Mouse (Mus musculus): ENCODE data around the gene Smco4. TPM values are rescaled to one million over a fixed set of nuclear protein-coding genes. Genes with fewer than 3 reads are reported as not detected.

Gene Smco4
- polyA plus RNA-seq, 1 experiment: 23.8 TPM

- Histone ChIP-seq H3K27me3 (ENCODE audit: control insufficient read depth, insufficient read depth, insufficient read length) (no peaks in the 10 kb centered on the region), H3K79me2 (ENCODE audit: control insufficient read depth, insufficient read depth) (no peaks in the 10 kb centered on the region), H3ac (ENCODE audit: control insufficient read depth, insufficient read length, low read depth) (no peak overlapping the region), H3K36me3 (ENCODE audit: control insufficient read depth, insufficient read depth) (no peaks in the 10 kb centered on the region), H3K79me3 (ENCODE audit: low read depth) (no peaks in the 10 kb centered on the region), H3K4me3 (ENCODE audit: insufficient read depth, poor library complexity, severe bottlenecking) (no peak overlapping the region)
- TF ChIP-seq MYOD1 (IDR thresholded peaks at IDR 0.05; ENCODE audit: control insufficient read depth, insufficient read length, low read depth): no peak
- no peak for TF ChIP-seq CEBPB (IDR thresholded peaks at IDR 0.05; ENCODE audit: low read depth)
- TF ChIP-seq MAX (IDR thresholded peaks at IDR 0.05): no peak
- no peak for TF ChIP-seq FOSL1 (IDR thresholded peaks at IDR 0.05; ENCODE audit: insufficient read depth, low read length, poor library complexity, severe bottlenecking)
- TF ChIP-seq CTCF (IDR thresholded peaks at IDR 0.05; ENCODE audit: control insufficient read depth, insufficient read depth, insufficient read length): no peak
- TF ChIP-seq MYOG (IDR thresholded peaks at IDR 0.05; ENCODE audit: control insufficient read depth, extremely low read depth, insufficient read length): no peak
- no peak for TF ChIP-seq USF1 (IDR thresholded peaks at IDR 0.05; ENCODE audit: low read depth)
These were observed 59.0 kb downstream of the Smco4 start for GRCm38 (mm10) chr9:15551933-15552851.

GRCm38 (mm10) chr9:15553322-15553721 lies 60.1 kb downstream of the Smco4 start:
- no peaks in the 10 kb centered on the region for H3K79me2 ChIP-seq (ENCODE audit: control insufficient read depth, insufficient read depth)
- H3K36me3 ChIP-seq (ENCODE audit: control insufficient read depth, insufficient read depth): no peaks in the 10 kb centered on the region
- H3ac ChIP-seq (ENCODE audit: control insufficient read depth, insufficient read length, low read depth): no peak overlapping the region
- H3K79me3 ChIP-seq (ENCODE audit: low read depth): no peaks in the 10 kb centered on the region
- TF ChIP-seq FOSL1 (IDR thresholded peaks at IDR 0.05; ENCODE audit: insufficient read depth, low read length, poor library complexity, severe bottlenecking) (no peak), CTCF (IDR thresholded peaks at IDR 0.05; ENCODE audit: control insufficient read depth, insufficient read depth, insufficient read length) (no peak), CEBPB (IDR thresholded peaks at IDR 0.05; ENCODE audit: low read depth) (no peak), MAX (IDR thresholded peaks at IDR 0.05) (no peak), MYOG (IDR thresholded peaks at IDR 0.05; ENCODE audit: control insufficient read depth, extremely low read depth, insufficient read length) (no peak), MYOD1 (IDR thresholded peaks at IDR 0.05; ENCODE audit: control insufficient read depth, insufficient read length, low read depth) (no peak), USF1 (IDR thresholded peaks at IDR 0.05; ENCODE audit: low read depth) (no peak)
- no peaks in the 10 kb centered on the region for H3K27me3 ChIP-seq (ENCODE audit: control insufficient read depth, insufficient read depth, insufficient read length)
- no peak overlapping the region for H3K4me3 ChIP-seq (ENCODE audit: insufficient read depth, poor library complexity, severe bottlenecking)

GRCm38 (mm10) chr9:15560451-15560850 lies 67.2 kb downstream of the Smco4 start:
- no peak overlapping the region for H3ac ChIP-seq (ENCODE audit: control insufficient read depth, insufficient read length, low read depth)
- TF ChIP-seq CEBPB (IDR thresholded peaks at IDR 0.05; ENCODE audit: low read depth) (no peak), MYOG (IDR thresholded peaks at IDR 0.05; ENCODE audit: control insufficient read depth, extremely low read depth, insufficient read length) (no peak), USF1 (IDR thresholded peaks at IDR 0.05; ENCODE audit: low read depth) (no peak), MAX (IDR thresholded peaks at IDR 0.05) (no peak), MYOD1 (IDR thresholded peaks at IDR 0.05; ENCODE audit: control insufficient read depth, insufficient read length, low read depth) (no peak), CTCF (IDR thresholded peaks at IDR 0.05; ENCODE audit: control insufficient read depth, insufficient read depth, insufficient read length) (no peak), FOSL1 (IDR thresholded peaks at IDR 0.05; ENCODE audit: insufficient read depth, low read length, poor library complexity, severe bottlenecking) (no peak)

GRCm38 (mm10) chr9:15562353-15562752 lies 69.1 kb downstream of the Smco4 start:
- TF ChIP-seq CEBPB (IDR thresholded peaks at IDR 0.05; ENCODE audit: low read depth): no peak
- no peak for TF ChIP-seq FOSL1 (IDR thresholded peaks at IDR 0.05; ENCODE audit: insufficient read depth, low read length, poor library complexity, severe bottlenecking)
- TF ChIP-seq MYOD1 (IDR thresholded peaks at IDR 0.05; ENCODE audit: control insufficient read depth, insufficient read length, low read depth): no peak
- no peak for TF ChIP-seq USF1 (IDR thresholded peaks at IDR 0.05; ENCODE audit: low read depth)
- TF ChIP-seq MYOG (IDR thresholded peaks at IDR 0.05; ENCODE audit: control insufficient read depth, extremely low read depth, insufficient read length): no peak
- no peak for TF ChIP-seq MAX (IDR thresholded peaks at IDR 0.05)
- TF ChIP-seq CTCF (IDR thresholded peaks at IDR 0.05; ENCODE audit: control insufficient read depth, insufficient read depth, insufficient read length): no peak
- Histone ChIP-seq H3ac (ENCODE audit: control insufficient read depth, insufficient read length, low read depth) (no peak overlapping the region), H3K79me3 (ENCODE audit: low read depth) (no peaks in the 10 kb centered on the region), H3K36me3 (ENCODE audit: control insufficient read depth, insufficient read depth) (no peaks in the 10 kb centered on the region), H3K4me3 (ENCODE audit: insufficient read depth, poor library complexity, severe bottlenecking) (no peak overlapping the region), H3K79me2 (ENCODE audit: control insufficient read depth, insufficient read depth) (no peaks in the 10 kb centered on the region), H3K27me3 (ENCODE audit: control insufficient read depth, insufficient read depth, insufficient read length) (no peaks in the 10 kb centered on the region)

More at GRCm38 (mm10) chr9:15560451-15560850, 67.2 kb downstream of the Smco4 start:
- no peaks in the 10 kb centered on the region for H3K79me2 ChIP-seq (ENCODE audit: control insufficient read depth, insufficient read depth)
- no peaks in the 10 kb centered on the region for H3K36me3 ChIP-seq (ENCODE audit: control insufficient read depth, insufficient read depth)
- no peaks in the 10 kb centered on the region for H3K79me3 ChIP-seq (ENCODE audit: low read depth)
- H3K27me3 ChIP-seq (ENCODE audit: control insufficient read depth, insufficient read depth, insufficient read length): no peaks in the 10 kb centered on the region
- H3K4me3 ChIP-seq (ENCODE audit: insufficient read depth, poor library complexity, severe bottlenecking): no peak overlapping the region

GRCm38 (mm10) chr9:15574750-15575454 lies 81.7 kb downstream of the Smco4 start:
- Histone ChIP-seq H3ac (ENCODE audit: control insufficient read depth, insufficient read length, low read depth) (no peak overlapping the region), H3K79me2 (ENCODE audit: control insufficient read depth, insufficient read depth) (no peaks in the 10 kb centered on the region), H3K36me3 (ENCODE audit: control insufficient read depth, insufficient read depth) (no peaks in the 10 kb centered on the region), H3K79me3 (ENCODE audit: low read depth) (no peaks in the 10 kb centered on the region), H3K27me3 (ENCODE audit: control insufficient read depth, insufficient read depth, insufficient read length) (no peaks in the 10 kb centered on the region), H3K4me3 (ENCODE audit: insufficient read depth, poor library complexity, severe bottlenecking) (no peak overlapping the region)
- TF ChIP-seq CEBPB (IDR thresholded peaks at IDR 0.05; ENCODE audit: low read depth): no peak
- TF ChIP-seq FOSL1 (IDR thresholded peaks at IDR 0.05; ENCODE audit: insufficient read depth, low read length, poor library complexity, severe bottlenecking): no peak
- no peak for TF ChIP-seq USF1 (IDR thresholded peaks at IDR 0.05; ENCODE audit: low read depth)
- TF ChIP-seq MYOD1 (IDR thresholded peaks at IDR 0.05; ENCODE audit: control insufficient read depth, insufficient read length, low read depth): no peak
- TF ChIP-seq MYOG (IDR thresholded peaks at IDR 0.05; ENCODE audit: control insufficient read depth, extremely low read depth, insufficient read length): no peak
- no peak for TF ChIP-seq CTCF (IDR thresholded peaks at IDR 0.05; ENCODE audit: control insufficient read depth, insufficient read depth, insufficient read length)
- no peak for TF ChIP-seq MAX (IDR thresholded peaks at IDR 0.05)

Data from C2C12 (cell line).